Mouse (Mus musculus): ENCODE data around the gene Coro2b. TPM values are rescaled to one million over a fixed set of nuclear protein-coding genes. Genes with fewer than 3 reads are reported as not detected.

Gene Coro2b
- 1 to 10 TPM in 1 of 2 experiments, not detected in 1; 2.2 TPM for total RNA-seq (2023)

DNA sequence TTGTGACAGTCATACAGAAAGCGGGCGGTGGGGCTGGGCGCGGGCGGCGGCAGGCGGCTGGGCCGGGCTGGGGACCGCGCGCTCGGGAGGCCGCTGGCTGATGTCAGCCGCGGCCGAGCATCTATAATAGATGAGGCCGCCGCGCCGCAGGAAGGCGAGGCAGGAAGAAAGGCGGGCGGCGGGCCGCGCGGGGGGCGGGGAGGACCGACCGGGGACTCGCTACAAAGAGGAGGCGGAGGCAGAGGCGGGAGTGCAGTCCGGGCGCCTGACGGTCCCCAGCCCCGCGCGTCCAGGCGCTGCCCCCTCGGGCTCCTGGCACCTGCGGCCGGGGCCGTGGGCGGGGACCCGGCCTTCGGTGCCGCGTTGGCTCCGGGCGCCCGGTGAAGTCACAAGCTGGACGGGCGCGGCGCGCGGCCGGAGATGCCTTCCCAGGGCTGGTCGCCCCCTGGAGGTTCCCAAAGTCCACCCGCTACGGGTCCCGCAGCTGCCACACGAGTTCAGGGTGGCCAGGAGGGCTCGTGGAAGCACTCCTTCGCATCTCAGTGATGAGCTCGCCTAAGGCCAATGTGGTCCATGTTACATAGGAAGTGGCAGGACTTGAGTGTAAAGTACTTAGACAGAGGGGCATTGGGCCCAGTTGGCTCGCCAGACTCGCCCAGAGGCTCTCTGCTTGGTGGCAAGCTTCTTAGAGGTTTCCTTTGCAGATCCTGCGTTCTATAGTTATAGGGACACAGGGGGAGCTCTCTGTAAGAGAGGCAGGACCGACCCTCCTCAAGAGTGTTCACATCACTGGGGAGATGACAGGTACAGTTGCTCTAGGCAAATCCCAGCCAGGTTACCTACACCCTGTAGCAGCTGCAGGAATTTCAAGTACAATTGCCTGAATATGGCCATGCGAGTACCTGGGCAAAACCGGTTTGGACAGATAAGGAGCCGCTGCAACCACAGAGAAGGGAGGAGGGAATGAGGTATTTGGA, at the start of gene Coro2b:
TSS of gene Coro2b (minus strand) at position 390 of the 977 bp plus-strand sequence.

Other genes starting within 250 kb of the Coro2b start
- 100 to 1,000 TPM; 315 to 318 TPM for gene Anp32a, start 195.8 kb downstream of the Coro2b start, total RNA-seq (2023)
- not detected for gene Itga11, start 140.8 kb upstream of the Coro2b start, total RNA-seq (2023)

Data from neutrophil, adult 59 days (primary cell).